9 mouse cellular contexts compared by ENCODE assay signal in genomic region chr3:40745661-40746547, GRCm38 (mm10). TPM values are rescaled to one million over a fixed set of nuclear protein-coding genes. Genes with fewer than 3 reads are reported as not detected.
DNase-seq lines count a peak whose midpoint lies in the region; ATAC-seq lines count a peak whose summit lies in the region.
"Had no signal": no experiment of that assay in that cellular context is flagged by ENCODE, and none has a peak within 500 bp of the region (broad histone marks: within the 10 kb centered on the region; RNA-seq: fewer than 3 reads in every experiment).

No protein-coding gene starts in this region.

- intact Hi-C loops in left cerebral cortex, postnatal 10 days (cut with DNase I) = loop anchor here (2.0 kb wide), 1 partner anchor 215 kb away; the partner anchor contains the start of gene Intu

- H3K27ac ChIP-seq in forebrain, embryonic 10.5 days = peak overlapping the region; percentile 94
- peak overlapping the region; percentile 48 for H3K27ac ChIP-seq in intestine, embryonic 16.5 days (ENCODE audit: low read length)

- H3K9ac ChIP-seq in intestine, embryonic 16.5 days (ENCODE audit: low read depth, low read length) = peak overlapping the region; percentile 70

- peaks cover 7% of the 10 kb centered on the region; the same call in 1 of the 2 replicates for H3K27me3 ChIP-seq in forebrain, embryonic 10.5 days (ENCODE audit: poor library complexity, severe bottlenecking)
- no peaks in the 10 kb centered on the region for H3K27me3 ChIP-seq in intestine, embryonic 16.5 days (replicated peaks; ENCODE audit: control insufficient read depth, insufficient read depth, low read length)

- peak; percentile 7 for DNase-seq in left cerebral cortex, adult 11 months (ENCODE audit: low spot score)
- DNase-seq in left cerebral cortex, postnatal 10 days (ENCODE audit: extremely low spot score in 1 of 2, low spot score in 2 of 2) = no peak
- DNase-seq in adipocyte (ENCODE audit: low spot score) = peak; percentile 53
- peak; percentile 15 for DNase-seq in forebrain, embryonic 10.5 days (ENCODE audit: extremely low spot score, low spot score)
- DNase-seq in thymus, adult 18-20 months = peak; percentile 81 to 87
- no peak for DNase-seq in gastrocnemius, postnatal 10 days

- H3K4me3 ChIP-seq in forebrain, embryonic 10.5 days = peak overlapping the region; percentile 90
- H3K4me3 ChIP-seq in intestine, embryonic 16.5 days (ENCODE audit: low read length) = peak overlapping the region; percentile 62

- ATAC-seq in intestine, embryonic 16.5 days = no peak; the same call in none of the 2 replicates
- peak; percentile 45 for ATAC-seq in megakaryocyte progenitor cell, adult 5-6 weeks (replicated peaks; ENCODE audit: poor library complexity)

- H3K4me2 ChIP-seq in intestine, embryonic 16.5 days (ENCODE audit: low read depth, low read length) = peak overlapping the region; percentile 90

- WGBS in forebrain, embryonic 10.5 days = 2% methylated on average over 37 of the region's 37 CpGs
- WGBS in intestine, embryonic 16.5 days = 2% methylated on average over 37 of the region's 37 CpGs

- no peaks in the 10 kb centered on the region; the same call in 1 of the 2 replicates for H3K36me3 ChIP-seq in forebrain, embryonic 10.5 days (replicated peaks)
- no peaks in the 10 kb centered on the region for H3K36me3 ChIP-seq in intestine, embryonic 16.5 days (ENCODE audit: control insufficient read depth, insufficient read depth, low read length)

- H3K9me3 ChIP-seq in forebrain, embryonic 10.5 days = no peaks in the 10 kb centered on the region
- no peaks in the 10 kb centered on the region for H3K9me3 ChIP-seq in intestine, embryonic 16.5 days (ENCODE audit: control insufficient read depth, low read length)

- peaks cover 33% of the 10 kb centered on the region for H3K4me1 ChIP-seq in forebrain, embryonic 10.5 days
- peaks cover 2% of the 10 kb centered on the region; the same call in 1 of the 2 replicates for H3K4me1 ChIP-seq in intestine, embryonic 16.5 days (ENCODE audit: control insufficient read depth, insufficient read depth, low read length)

RNA-seq across cellular contexts. Expression of gene Hspa4l, which starts 1.6 kb away (rescaled TPM):
- total RNA-seq in left cerebral cortex, postnatal 10 days (2021) = 100 to 1,000 TPM in 1 of 2 experiments, 10 to 100 TPM in 1; 92.8 to 101 TPM
- polyA plus RNA-seq in forebrain, embryonic 10.5 days (2016; fragmentation: Nextera tagmentation; extraction: Ambion mirVana) = 49.6 and 58.9 TPM in 2 replicates
- 12.6 and 12.8 TPM in 2 replicates for polyA plus RNA-seq in intestine, embryonic 16.5 days (2015; fragmentation: Nextera tagmentation; extraction: Ambion mirVana)
- 39.7 and 45.1 TPM in 2 replicates for total RNA-seq in megakaryocyte progenitor cell, adult 5-6 weeks (2015)
- total RNA-seq in megakaryocyte progenitor cell, adult 5-6 weeks (2017) = 54.6 and 55.7 TPM in 2 replicates
- total RNA-seq in gastrocnemius, postnatal 10 days (2021) = 1 to 10 TPM; 7.3 to 9.0 TPM

RNA-seq across cellular contexts. Expression of gene Slc25a31, which starts 37.2 kb away (rescaled TPM):
- under 1 TPM in 1 of 2 experiments, not detected in 1; 0.36 TPM for total RNA-seq in left cerebral cortex, postnatal 10 days (2021)
- 0.10 TPM in 1 of 2 replicates, not detected in the other for polyA plus RNA-seq in forebrain, embryonic 10.5 days (2016; fragmentation: Nextera tagmentation; extraction: Ambion mirVana)
- 0.10 and 0.16 TPM in 2 replicates for polyA plus RNA-seq in intestine, embryonic 16.5 days (2015; fragmentation: Nextera tagmentation; extraction: Ambion mirVana)
- total RNA-seq in megakaryocyte progenitor cell, adult 5-6 weeks (2015) = not detected in 2 replicates
- total RNA-seq in megakaryocyte progenitor cell, adult 5-6 weeks (2017) = not detected in 2 replicates
- total RNA-seq in gastrocnemius, postnatal 10 days (2021) = not detected
- total RNA-seq: heart, postnatal 36 days had no signal

RNA-seq across cellular contexts. Expression of gene Plk4, which starts 53.9 kb away (rescaled TPM):
- total RNA-seq in left cerebral cortex, postnatal 10 days (2021) = 1 to 10 TPM; 5.8 to 7.0 TPM
- polyA plus RNA-seq in forebrain, embryonic 10.5 days (2016; fragmentation: Nextera tagmentation; extraction: Ambion mirVana) = 89.3 and 90.2 TPM in 2 replicates
- 27.9 and 31.7 TPM in 2 replicates for polyA plus RNA-seq in intestine, embryonic 16.5 days (2015; fragmentation: Nextera tagmentation; extraction: Ambion mirVana)
- total RNA-seq in megakaryocyte progenitor cell, adult 5-6 weeks (2015) = 76.6 and 80.1 TPM in 2 replicates
- 76.3 and 107 TPM in 2 replicates for total RNA-seq in megakaryocyte progenitor cell, adult 5-6 weeks (2017)
- total RNA-seq in gastrocnemius, postnatal 10 days (2021) = 10 to 100 TPM in 1 of 2 experiments, 1 to 10 TPM in 1; 4.3 to 15.4 TPM

Comparison
In these comparisons a context has a peak if more than half of its experiments do, and no peak if none do; other contexts are left out.
1. DNase-seq: peak in left cerebral cortex, adult 11 months (single experiment), adipocyte (single experiment), forebrain, embryonic 10.5 days (single experiment) and thymus, adult 18-20 months (2 of 2); none in left cerebral cortex, postnatal 10 days (0 of 2) and gastrocnemius, postnatal 10 days (single experiment).
2. RNA of gene Hspa4l, which starts 1.6 kb away (total RNA-seq): 92.8 to 101 TPM in left cerebral cortex, postnatal 10 days and 39.7 to 55.7 TPM in megakaryocyte progenitor cell, adult 5-6 weeks; 7.3 to 9.0 TPM in gastrocnemius, postnatal 10 days; every median in the first group is over 4 times any median in the second.
3. RNA of gene Plk4, which starts 53.9 kb away (total RNA-seq): 76.3 to 107 TPM in megakaryocyte progenitor cell, adult 5-6 weeks; 4.3 to 15.4 TPM in gastrocnemius, postnatal 10 days and 5.8 to 7.0 TPM in left cerebral cortex, postnatal 10 days; every median in the first group is over 4 times any median in the second.